Mouse (Mus musculus) thymus, adult 2 months (tissue): ENCODE data around the gene Rpusd1.

Experiments
- CTCF ChIP-seq: fragments of 200-500 bp; IDR thresholded peaks from 2 replicates; pipeline ENCODE4 v1.5.1; 2012; ENCODE audit warnings: mild to moderate bottlenecking, control low read depth, low read length, moderate library complexity, borderline replicate concordance; ENCODE audit not compliant: control insufficient read depth, poor library complexity, insufficient read depth; ENCODE audit errors: extremely low read depth
- POLR2A ChIP-seq: fragments of 200-500 bp; IDR thresholded peaks from 2 replicates; pipeline ENCODE4 v1.6.1; 2012; ENCODE audit warnings: mild to moderate bottlenecking, low read length, control low read depth, moderate library complexity; ENCODE audit not compliant: control insufficient read depth, poor library complexity, insufficient read depth; ENCODE audit errors: extremely low read depth

- TF ChIP-seq CTCF (no peak), POLR2A (no peak)
Observed at GRCm38 (mm10) chr17:25762591-25762990, 35.1 kb downstream of the Rpusd1 start.
